In the genomic region with DNA sequence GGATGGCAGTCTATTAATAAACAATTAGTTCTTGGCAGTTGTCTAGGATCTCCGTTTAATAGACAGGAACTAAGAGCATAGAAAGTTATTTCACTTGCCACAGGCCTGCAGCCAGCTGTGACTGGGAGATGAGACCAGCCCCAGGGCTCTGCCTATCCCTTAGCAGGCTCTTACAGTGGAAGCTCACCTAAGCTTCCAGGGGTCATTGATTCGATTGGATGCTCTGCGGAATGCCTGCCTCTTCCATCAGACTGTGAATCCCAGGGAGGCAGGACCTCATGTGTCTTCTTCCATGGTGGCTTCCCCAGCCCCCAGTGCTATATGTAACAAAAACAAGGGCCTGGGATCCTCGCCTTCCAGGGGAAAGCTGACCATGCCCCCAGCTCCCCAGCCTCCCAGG, we compare ENCODE assay signal across 20 mouse cellular contexts.
A peak's percentile ranks its signal among the peaks of the same experiment; 100 is the strongest.
DNase-seq lines count a peak whose midpoint lies in the region; ATAC-seq lines count a peak whose summit lies in the region.
"Had no signal": no experiment of that assay in that cellular context is flagged by ENCODE, and none has a peak within 500 bp of the region (broad histone marks: within the 10 kb centered on the region; RNA-seq: fewer than 3 reads in every experiment).

No protein-coding gene starts in this region.

- DNase-seq in midbrain, embryonic 10.5 days (ENCODE audit: low spot score): no peak
- DNase-seq in heart, adult 11 months: no peak
- DNase-seq in kidney, adult 11 months: no peak
- DNase-seq: adrenal gland, postnatal 10 days; cerebellum, adult 18-20 months; cerebellum, postnatal 14 days; gastrocnemius, adult 2 months; kidney, postnatal 36 days; lung, adult 18-20 months; thymus, adult 2 months had no signal

- no peaks in the 10 kb centered on the region for H3K36me3 ChIP-seq in midbrain, embryonic 13.5 days
- H3K36me3 ChIP-seq in midbrain, embryonic 10.5 days: no peaks in the 10 kb centered on the region
- H3K36me3 ChIP-seq in forebrain, embryonic 12.5 days (replicated peaks): no peaks in the 10 kb centered on the region
- H3K36me3 ChIP-seq in forebrain, embryonic 16.5 days (ENCODE audit: control insufficient read depth, insufficient read depth): no peaks in the 10 kb centered on the region
- H3K36me3 ChIP-seq in neural tube, embryonic 14.5 days (ENCODE audit: control insufficient read depth, insufficient read depth, low read length): no peaks in the 10 kb centered on the region
- H3K36me3 ChIP-seq: embryonic facial prominence, embryonic 12.5 days; heart, embryonic 10.5 days; kidney, embryonic 15.5 days; limb, embryonic 12.5 days had no signal

- WGBS in midbrain, embryonic 13.5 days: 44% methylated on average over 4 of the region's 4 CpGs
- WGBS in midbrain, embryonic 10.5 days: 63% methylated on average over 4 of the region's 4 CpGs
- 26% methylated on average over 4 of the region's 4 CpGs for WGBS in forebrain, embryonic 12.5 days
- 12% methylated on average over 4 of the region's 4 CpGs for WGBS in forebrain, embryonic 16.5 days
- 37% methylated on average over 4 of the region's 4 CpGs for WGBS in neural tube, embryonic 14.5 days

- peaks cover 12% of the 10 kb centered on the region; the same call in 1 of the 2 replicates for H3K9me3 ChIP-seq in midbrain, embryonic 13.5 days
- peaks cover 13% of the 10 kb centered on the region; the same call in 1 of the 2 replicates for H3K9me3 ChIP-seq in midbrain, embryonic 10.5 days (replicated peaks)
- peaks cover 5% of the 10 kb centered on the region; the same call in 1 of the 2 replicates for H3K9me3 ChIP-seq in forebrain, embryonic 12.5 days
- peaks cover 14% of the 10 kb centered on the region for H3K9me3 ChIP-seq in forebrain, embryonic 16.5 days (ENCODE audit: control insufficient read depth, low read length)
- H3K9me3 ChIP-seq in neural tube, embryonic 14.5 days (ENCODE audit: control insufficient read depth, low read length): no peaks in the 10 kb centered on the region
- H3K9me3 ChIP-seq: heart, embryonic 10.5 days; kidney, embryonic 15.5 days had no signal

- H3K27ac ChIP-seq in midbrain, embryonic 13.5 days: peak overlapping the region; percentile 62
- H3K27ac ChIP-seq in midbrain, embryonic 10.5 days (replicated peaks): no peak overlapping the region; the same call in 1 of the 2 replicates
- peak overlapping the region; percentile 91 for H3K27ac ChIP-seq in forebrain, embryonic 12.5 days
- H3K27ac ChIP-seq in forebrain, embryonic 16.5 days (ENCODE audit: low read length): peak overlapping the region; percentile 56
- H3K27ac ChIP-seq in neural tube, embryonic 14.5 days (ENCODE audit: low read depth, low read length): peak overlapping the region; percentile 36; the same call in 1 of the 2 replicates
- H3K27ac ChIP-seq: embryonic facial prominence, embryonic 12.5 days; gastrocnemius, adult 2 months; heart, embryonic 10.5 days; kidney, embryonic 15.5 days; limb, embryonic 12.5 days had no signal

- H3K4me3 ChIP-seq in midbrain, embryonic 13.5 days (replicated peaks): no peak overlapping the region
- H3K4me3 ChIP-seq in midbrain, embryonic 10.5 days: no peak overlapping the region
- H3K4me3 ChIP-seq in forebrain, embryonic 12.5 days (replicated peaks): no peak overlapping the region
- H3K4me3 ChIP-seq in forebrain, embryonic 16.5 days (replicated peaks; ENCODE audit: low read length): no peak overlapping the region
- H3K4me3 ChIP-seq in neural tube, embryonic 14.5 days (ENCODE audit: low read depth, low read length): no peak overlapping the region
- H3K4me3 ChIP-seq: embryonic facial prominence, embryonic 12.5 days; gastrocnemius, adult 2 months; heart, embryonic 10.5 days; kidney, embryonic 15.5 days; limb, embryonic 12.5 days had no signal

- peaks cover 31% of the 10 kb centered on the region for H3K4me1 ChIP-seq in midbrain, embryonic 13.5 days (replicated peaks)
- peaks cover 41% of the 10 kb centered on the region for H3K4me1 ChIP-seq in midbrain, embryonic 10.5 days
- peaks cover 45% of the 10 kb centered on the region for H3K4me1 ChIP-seq in forebrain, embryonic 12.5 days
- H3K4me1 ChIP-seq in forebrain, embryonic 16.5 days (replicated peaks; ENCODE audit: control insufficient read depth, insufficient read depth, low read length): peaks cover 23% of the 10 kb centered on the region
- H3K4me1 ChIP-seq in neural tube, embryonic 14.5 days (ENCODE audit: control insufficient read depth, insufficient read depth, low read length): peaks cover 15% of the 10 kb centered on the region

- H3K4me2 ChIP-seq in midbrain, embryonic 13.5 days (replicated peaks): no peak overlapping the region
- no peak overlapping the region for H3K4me2 ChIP-seq in forebrain, embryonic 12.5 days
- no peak overlapping the region for H3K4me2 ChIP-seq in forebrain, embryonic 16.5 days (ENCODE audit: low read length)
- H3K4me2 ChIP-seq in neural tube, embryonic 14.5 days (ENCODE audit: low read depth, low read length): no peak overlapping the region
- H3K4me2 ChIP-seq: embryonic facial prominence, embryonic 12.5 days; kidney, embryonic 15.5 days; limb, embryonic 12.5 days; liver, embryonic 11.5 days had no signal

- peak; percentile 37; the same call in 1 of the 2 replicates for ATAC-seq in midbrain, embryonic 13.5 days
- ATAC-seq in forebrain, embryonic 12.5 days (ENCODE audit: low FRiP score): peak; percentile 40; the same call in 1 of the 2 replicates
- ATAC-seq in forebrain, embryonic 16.5 days: no peak
- ATAC-seq in neural tube, embryonic 14.5 days (ENCODE audit: low read depth): peak; percentile 38; the same call in 1 of the 2 replicates
- ATAC-seq: intestine, embryonic 16.5 days had no signal

- no peaks in the 10 kb centered on the region for H3K27me3 ChIP-seq in midbrain, embryonic 13.5 days
- no peaks in the 10 kb centered on the region for H3K27me3 ChIP-seq in midbrain, embryonic 10.5 days (ENCODE audit: low read depth, poor library complexity, severe bottlenecking)
- H3K27me3 ChIP-seq in forebrain, embryonic 12.5 days: 0 out of 2 replicates have a peak, but pooled peaks cover 5% of the 10 kb centered on the region
- no peaks in the 10 kb centered on the region for H3K27me3 ChIP-seq in forebrain, embryonic 16.5 days (replicated peaks; ENCODE audit: control insufficient read depth, insufficient read depth, low read length)
- no peaks in the 10 kb centered on the region for H3K27me3 ChIP-seq in neural tube, embryonic 14.5 days (ENCODE audit: control insufficient read depth, insufficient read depth, low read length)
- H3K27me3 ChIP-seq: embryonic facial prominence, embryonic 12.5 days; kidney, embryonic 15.5 days had no signal

- H3K9ac ChIP-seq in midbrain, embryonic 13.5 days (replicated peaks): no peak overlapping the region
- no peak overlapping the region for H3K9ac ChIP-seq in forebrain, embryonic 12.5 days
- H3K9ac ChIP-seq in forebrain, embryonic 16.5 days (replicated peaks; ENCODE audit: low read depth, low read length): no peak overlapping the region
- no peak overlapping the region for H3K9ac ChIP-seq in neural tube, embryonic 14.5 days (replicated peaks; ENCODE audit: low read depth, low read length)
- H3K9ac ChIP-seq: embryonic facial prominence, embryonic 12.5 days; kidney, embryonic 15.5 days; limb, embryonic 12.5 days had no signal
